Mouse (Mus musculus): ENCODE data around the gene Mrpl11. TPM values are rescaled to one million over a fixed set of nuclear protein-coding genes. Genes with fewer than 3 reads are reported as not detected.
"Not testable (repeated sequence)": the region's sequence is repeated elsewhere in the genome, so short reads cannot be mapped to it uniquely, and the experiment has no call there.

The Mrpl11 gene
- polyA plus RNA-seq, 1 experiment from 2014 or later = 111 TPM

DNA sequence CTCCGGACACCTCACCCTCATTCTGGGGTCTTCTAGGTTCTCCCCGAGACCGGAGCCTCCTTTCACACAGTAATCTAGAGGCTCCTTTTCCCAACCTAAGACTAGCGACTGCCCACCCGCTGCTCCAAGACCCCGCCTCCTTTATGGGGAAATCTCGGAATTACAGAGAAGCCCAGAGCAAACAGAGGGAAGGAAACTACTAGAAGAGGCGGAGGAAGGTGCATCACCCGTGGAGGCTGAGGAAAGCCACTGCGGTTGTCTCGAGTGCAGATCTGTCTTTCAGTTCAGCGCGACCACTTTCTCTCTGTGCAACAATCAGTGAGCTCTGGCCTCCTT is 18.7 kb upstream of the Mrpl11 start:
- peak; percentile 68 for ATAC-seq (ENCODE audit: low FRiP score, low read depth)
- Histone ChIP-seq H3K27me3 (0 out of 2 replicates have a peak, but pooled peaks cover 12% of the 10 kb centered on the region), H3K27ac (no peak overlapping the region), H3K36me3 (no peaks in the 10 kb centered on the region), H3K4me3 (peak overlapping the region; percentile 73), H3K9ac (peak overlapping the region; percentile 72), H3K9me3 (no peaks in the 10 kb centered on the region), H3K4me2 (replicated peaks) (peak overlapping the region; percentile 91), H3K4me1 (peaks cover 7% of the 10 kb centered on the region)
- WGBS = 7% methylated on average over 13 of the region's 13 CpGs

- Histone ChIP-seq H3K4me1 (peaks cover 7% of the 10 kb centered on the region), H3K9ac (no peak overlapping the region), H3K9me3 (no peaks in the 10 kb centered on the region), H3K4me3 (no peak overlapping the region), H3K4me2 (replicated peaks) (no peak overlapping the region), H3K27ac (no peak overlapping the region), H3K36me3 (no peaks in the 10 kb centered on the region), H3K27me3 (0 out of 2 replicates have a peak, but pooled peaks cover 12% of the 10 kb centered on the region)
- 34% methylated on average over 6 of the region's 6 CpGs for WGBS
- no peak for ATAC-seq (ENCODE audit: low FRiP score, low read depth)
These were observed 16.4 kb upstream of the Mrpl11 start for GRCm38 (mm10) chr19:4945540-4945939.

GRCm38 (mm10) chr19:4948641-4949040 is 13.3 kb upstream of the Mrpl11 start:
- 83% methylated on average over 9 of the region's 9 CpGs for WGBS
- not testable (repeated sequence) for H3K9ac ChIP-seq; ATAC-seq (ENCODE audit: low FRiP score, low read depth)

GRCm38 (mm10) chr19:4968236-4968635 is 6.3 kb downstream of the Mrpl11 start:
- peaks cover 2% of the 10 kb centered on the region for H3K4me1 ChIP-seq
- H3K9ac ChIP-seq = no peak overlapping the region
- H3K27ac ChIP-seq = no peak overlapping the region
- H3K9me3 ChIP-seq = no peaks in the 10 kb centered on the region
- H3K36me3 ChIP-seq = peaks cover 42% of the 10 kb centered on the region
- no peaks in the 10 kb centered on the region for H3K27me3 ChIP-seq
- WGBS = 82% methylated on average over 2 of the region's 2 CpGs
- no peak overlapping the region for H3K4me2 ChIP-seq (replicated peaks)
- no peak overlapping the region for H3K4me3 ChIP-seq
- ATAC-seq (ENCODE audit: low FRiP score, low read depth) = no peak

More at GRCm38 (mm10) chr19:4948641-4949040, 13.3 kb upstream of the Mrpl11 start:
- H3K4me2 ChIP-seq (replicated peaks); H3K9me3 ChIP-seq; H3K4me1 ChIP-seq; H3K4me3 ChIP-seq; H3K27me3 ChIP-seq; H3K27ac ChIP-seq; H3K36me3 ChIP-seq: not testable (repeated sequence)

DNA sequence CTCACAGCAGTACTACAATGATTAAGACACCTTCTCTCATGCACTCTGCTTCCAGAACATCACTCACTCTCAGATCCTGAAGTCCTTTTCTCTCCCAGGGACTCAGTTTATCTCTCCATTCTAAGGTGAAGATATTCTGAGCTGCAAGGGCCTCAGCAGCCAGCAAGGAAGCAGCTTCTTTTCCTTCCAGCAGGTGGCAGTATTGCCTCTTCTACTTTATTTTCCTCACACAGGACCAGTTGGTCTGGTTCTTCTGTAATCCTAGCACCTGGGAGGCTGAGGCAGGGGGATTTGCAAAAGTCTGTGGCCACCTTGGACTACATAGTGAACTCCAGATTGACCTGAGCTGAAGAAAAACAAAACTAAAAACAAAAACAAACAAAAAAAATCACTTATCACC is 19.8 kb downstream of the Mrpl11 start:
- no peak for ATAC-seq (ENCODE audit: low FRiP score, low read depth)
- Histone ChIP-seq H3K36me3 (no peaks in the 10 kb centered on the region), H3K9me3 (no peaks in the 10 kb centered on the region), H3K27me3 (peaks cover 39% of the 10 kb centered on the region), H3K4me3 (no peak overlapping the region), H3K4me2 (replicated peaks) (no peak overlapping the region), H3K4me1 (no peaks in the 10 kb centered on the region), H3K9ac (no peak overlapping the region), H3K27ac (no peak overlapping the region)

DNA sequence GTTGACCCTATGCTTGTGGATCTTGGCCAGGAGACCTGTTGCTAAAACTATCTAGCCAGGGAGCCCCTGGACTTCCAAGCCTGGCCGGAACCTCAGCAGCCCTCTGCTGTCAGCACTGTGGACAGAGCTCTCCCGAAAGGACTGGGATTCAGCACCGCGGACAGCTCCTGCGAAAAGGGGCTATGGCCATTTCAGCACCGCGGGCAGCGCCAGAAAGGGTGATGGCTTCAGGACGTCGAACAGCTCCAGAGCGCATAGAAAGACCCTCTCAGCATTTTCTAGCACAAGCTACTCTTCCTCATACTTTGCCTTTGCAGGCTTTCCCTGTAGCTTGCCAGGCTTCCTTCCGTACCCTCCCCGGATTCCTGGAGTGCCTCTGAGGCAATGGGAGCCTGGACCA is 27.1 kb downstream of the Mrpl11 start:
- no peak for ATAC-seq (ENCODE audit: low FRiP score, low read depth)

DNA sequence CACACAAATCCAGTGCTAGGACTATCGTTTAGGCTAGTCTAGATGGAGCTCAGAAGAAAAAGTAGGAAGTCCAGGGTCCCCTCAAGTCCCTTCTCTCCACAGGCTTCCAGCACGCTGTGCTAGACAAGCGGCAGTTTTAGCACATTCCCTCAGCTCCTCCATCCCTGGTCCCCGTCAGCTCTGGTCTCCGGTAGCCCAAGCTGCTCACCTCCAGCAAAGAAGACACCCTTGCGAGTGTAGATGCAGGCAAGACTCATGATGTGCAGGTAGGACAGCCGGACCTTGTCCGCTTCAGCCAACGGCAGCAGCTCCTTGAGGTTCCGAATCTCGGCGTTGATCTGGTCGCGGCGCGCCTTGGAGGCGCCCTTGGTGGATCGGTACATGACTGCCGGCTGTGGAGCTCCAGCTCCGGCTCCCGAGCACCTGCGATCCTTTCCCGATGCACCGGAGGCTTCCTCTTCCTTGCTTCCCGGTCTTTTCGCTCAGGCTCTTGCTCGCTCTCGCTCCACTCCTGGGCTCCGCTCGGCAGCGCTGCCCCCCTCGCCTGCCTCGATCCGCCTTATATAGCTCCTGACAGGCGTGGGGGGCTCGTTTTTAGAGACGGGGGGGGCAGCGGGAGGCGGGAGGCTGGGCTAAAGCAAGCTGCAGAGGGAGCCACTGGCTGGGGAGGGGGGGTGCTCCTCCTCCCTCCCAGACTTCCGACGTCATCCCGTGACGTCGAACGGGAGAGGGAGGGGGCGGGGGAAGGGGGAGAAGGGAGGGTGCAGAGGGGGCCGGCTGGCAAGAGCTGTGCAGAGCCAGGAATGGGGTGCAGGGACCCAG is 27.7 kb downstream of the Mrpl11 start:
- H3K9me3 ChIP-seq = no peaks in the 10 kb centered on the region
- no peak overlapping the region for H3K4me3 ChIP-seq
- H3K27me3 ChIP-seq = peaks cover 74% of the 10 kb centered on the region
- H3K27ac ChIP-seq = no peak overlapping the region
- 20% methylated on average over 46 of the region's 47 CpGs for WGBS
- no peaks in the 10 kb centered on the region for H3K36me3 ChIP-seq
- no peak overlapping the region for H3K4me2 ChIP-seq (replicated peaks)
- H3K9ac ChIP-seq = no peak overlapping the region
- no peaks in the 10 kb centered on the region for H3K4me1 ChIP-seq
- no peak for ATAC-seq (ENCODE audit: low FRiP score, low read depth)

More for the DNA sequence above, 27.1 kb downstream of the Mrpl11 start:
- Histone ChIP-seq H3K27me3 (peaks cover 74% of the 10 kb centered on the region), H3K4me3 (no peak overlapping the region), H3K4me1 (no peaks in the 10 kb centered on the region), H3K9me3 (no peaks in the 10 kb centered on the region), H3K27ac (no peak overlapping the region), H3K36me3 (no peaks in the 10 kb centered on the region), H3K9ac (no peak overlapping the region), H3K4me2 (replicated peaks) (no peak overlapping the region)
- 4% methylated on average over 13 of the region's 13 CpGs for WGBS

DNA sequence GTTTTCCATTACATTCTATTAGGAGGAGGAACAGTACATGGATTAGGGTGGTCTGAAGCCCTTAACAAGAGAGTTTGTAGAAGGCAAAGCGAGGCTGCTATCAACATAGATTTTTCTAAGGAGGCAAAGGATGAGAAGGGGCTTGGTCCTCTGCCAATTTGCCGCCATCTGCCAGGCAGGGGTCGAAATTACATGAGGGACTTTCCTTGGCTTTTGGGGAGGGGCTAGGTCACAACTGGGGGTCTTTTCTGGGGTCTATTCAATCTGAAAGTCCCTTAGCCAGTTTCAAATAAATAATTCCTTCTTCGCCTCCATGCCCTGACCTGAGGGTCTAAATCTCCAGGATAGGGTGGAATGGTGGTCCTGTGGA is 28.3 kb downstream of the Mrpl11 start, which contains the start of gene Npas4:
Gene Npas4, minus strand, starts transcription at position 61 of the 370 bp plus-strand sequence.
- H3K27me3 ChIP-seq = peaks cover 70% of the 10 kb centered on the region
- WGBS = 21% methylated on average over 4 of the region's 4 CpGs
- H3K36me3 ChIP-seq = no peaks in the 10 kb centered on the region
- H3K9me3 ChIP-seq = no peaks in the 10 kb centered on the region
- H3K4me3 ChIP-seq = no peak within 1 kb of the TSS
- H3K4me1 ChIP-seq = no peaks in the 10 kb centered on the region
- ATAC-seq (ENCODE audit: low FRiP score, low read depth) = no peak
- no peak within 1 kb of the TSS for H3K9ac ChIP-seq
- no peak within 1 kb of the TSS for H3K4me2 ChIP-seq (replicated peaks)
- H3K27ac ChIP-seq = no peak within 1 kb of the TSS

- Histone ChIP-seq H3K36me3 (no peaks in the 10 kb centered on the region), H3K9ac (no peak overlapping the region), H3K4me2 (replicated peaks) (no peak overlapping the region), H3K27ac (no peak overlapping the region), H3K4me3 (no peak overlapping the region), H3K9me3 (no peaks in the 10 kb centered on the region), H3K27me3 (peaks cover 69% of the 10 kb centered on the region), H3K4me1 (no peaks in the 10 kb centered on the region)
- 3% methylated on average over 18 of the region's 22 CpGs for WGBS
- ATAC-seq (ENCODE audit: low FRiP score, low read depth) = no peak
These were observed 28.8 kb downstream of the Mrpl11 start for GRCm38 (mm10) chr19:4990716-4991115.

GRCm38 (mm10) chr19:4992371-4992770 is 30.4 kb downstream of the Mrpl11 start:
- no peak overlapping the region for H3K9ac ChIP-seq
- H3K4me3 ChIP-seq = no peak overlapping the region
- no peak for ATAC-seq (ENCODE audit: low FRiP score, low read depth)
- 17% methylated on average over 8 of the region's 8 CpGs for WGBS
- no peaks in the 10 kb centered on the region for H3K9me3 ChIP-seq
- H3K4me1 ChIP-seq = no peaks in the 10 kb centered on the region
- peaks cover 62% of the 10 kb centered on the region for H3K27me3 ChIP-seq
- no peaks in the 10 kb centered on the region for H3K36me3 ChIP-seq
- H3K4me2 ChIP-seq (replicated peaks) = no peak overlapping the region
- H3K27ac ChIP-seq = no peak overlapping the region

GRCm38 (mm10) chr19:4992904-4993303 is 31.0 kb downstream of the Mrpl11 start:
- Histone ChIP-seq H3K27me3 (peaks cover 62% of the 10 kb centered on the region), H3K36me3 (no peaks in the 10 kb centered on the region), H3K9ac (no peak overlapping the region), H3K4me3 (no peak overlapping the region), H3K9me3 (no peaks in the 10 kb centered on the region), H3K4me2 (replicated peaks) (no peak overlapping the region), H3K27ac (no peak overlapping the region), H3K4me1 (no peaks in the 10 kb centered on the region)
- 0 out of 2 replicates have a peak, but pooled peaks have one; percentile 36 for ATAC-seq (ENCODE audit: low FRiP score, low read depth)
- WGBS = 10% methylated on average over 9 of the region's 9 CpGs

GRCm38 (mm10) chr19:4994043-4994442 is 32.1 kb downstream of the Mrpl11 start:
- no peak overlapping the region for H3K27ac ChIP-seq
- H3K9me3 ChIP-seq = no peaks in the 10 kb centered on the region
- H3K9ac ChIP-seq = no peak overlapping the region
- no peaks in the 10 kb centered on the region for H3K36me3 ChIP-seq
- no peak overlapping the region for H3K4me2 ChIP-seq (replicated peaks)
- 63% methylated on average over 5 of the region's 5 CpGs for WGBS
- no peak overlapping the region for H3K4me3 ChIP-seq
- no peaks in the 10 kb centered on the region for H3K4me1 ChIP-seq
- ATAC-seq (ENCODE audit: low FRiP score, low read depth) = no peak
- H3K27me3 ChIP-seq = peaks cover 64% of the 10 kb centered on the region
